Mouse (Mus musculus): ENCODE data around the gene Msantd2. TPM values are rescaled to one million over a fixed set of nuclear protein-coding genes. Genes with fewer than 3 reads are reported as not detected.
A peak's percentile ranks its signal among the peaks of the same experiment; 100 is the strongest.

Gene Msantd2
- polyA plus RNA-seq, 1 experiment from 2014 or later = 33.1 TPM

DNA sequence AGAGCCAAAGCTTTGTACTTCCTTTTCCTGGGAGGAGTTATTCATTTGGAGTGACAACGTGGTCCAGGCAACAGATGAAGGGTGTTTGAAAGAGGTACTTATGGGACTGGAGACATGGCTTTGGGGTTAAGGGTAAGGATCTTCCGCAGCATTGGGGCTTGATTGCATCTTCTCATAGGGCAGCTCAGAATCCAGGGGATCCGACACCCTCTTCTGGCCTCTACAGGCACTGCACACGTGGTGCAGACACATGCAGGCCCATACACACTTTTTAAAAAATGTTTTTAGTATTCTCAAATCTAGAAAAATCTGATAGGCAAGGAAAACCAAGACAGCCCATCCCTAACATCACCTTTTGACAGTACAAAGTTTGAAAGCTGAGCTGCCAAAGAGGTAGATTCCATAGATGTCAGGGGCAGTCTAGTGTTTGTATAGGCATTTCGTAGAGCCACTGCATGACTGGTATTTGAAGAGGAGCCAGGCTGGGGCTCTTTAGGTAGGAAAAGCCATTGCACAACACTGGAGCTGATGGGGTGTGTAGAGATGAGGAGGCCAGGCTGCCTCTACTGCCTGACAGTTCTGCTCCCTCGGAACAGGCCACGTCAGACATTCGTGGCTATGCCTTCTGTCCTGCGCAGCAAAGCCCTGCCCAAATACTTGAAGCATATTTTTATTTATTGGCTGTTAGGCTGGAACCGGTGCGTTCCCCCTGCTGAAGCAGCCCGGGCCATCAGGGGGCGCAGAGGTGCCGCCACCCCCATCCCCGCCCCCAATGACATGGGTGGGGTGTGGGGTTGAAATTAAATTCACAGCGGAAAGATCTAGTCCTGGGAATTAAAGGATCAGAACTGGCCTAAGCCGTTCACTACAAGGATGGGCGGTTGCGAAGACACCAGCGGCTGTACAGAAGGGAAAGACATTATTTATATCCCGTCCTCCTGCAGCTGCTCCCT is 37.6 kb downstream of the Msantd2 start:
- H3K27me3 ChIP-seq = no peaks in the 10 kb centered on the region

DNA sequence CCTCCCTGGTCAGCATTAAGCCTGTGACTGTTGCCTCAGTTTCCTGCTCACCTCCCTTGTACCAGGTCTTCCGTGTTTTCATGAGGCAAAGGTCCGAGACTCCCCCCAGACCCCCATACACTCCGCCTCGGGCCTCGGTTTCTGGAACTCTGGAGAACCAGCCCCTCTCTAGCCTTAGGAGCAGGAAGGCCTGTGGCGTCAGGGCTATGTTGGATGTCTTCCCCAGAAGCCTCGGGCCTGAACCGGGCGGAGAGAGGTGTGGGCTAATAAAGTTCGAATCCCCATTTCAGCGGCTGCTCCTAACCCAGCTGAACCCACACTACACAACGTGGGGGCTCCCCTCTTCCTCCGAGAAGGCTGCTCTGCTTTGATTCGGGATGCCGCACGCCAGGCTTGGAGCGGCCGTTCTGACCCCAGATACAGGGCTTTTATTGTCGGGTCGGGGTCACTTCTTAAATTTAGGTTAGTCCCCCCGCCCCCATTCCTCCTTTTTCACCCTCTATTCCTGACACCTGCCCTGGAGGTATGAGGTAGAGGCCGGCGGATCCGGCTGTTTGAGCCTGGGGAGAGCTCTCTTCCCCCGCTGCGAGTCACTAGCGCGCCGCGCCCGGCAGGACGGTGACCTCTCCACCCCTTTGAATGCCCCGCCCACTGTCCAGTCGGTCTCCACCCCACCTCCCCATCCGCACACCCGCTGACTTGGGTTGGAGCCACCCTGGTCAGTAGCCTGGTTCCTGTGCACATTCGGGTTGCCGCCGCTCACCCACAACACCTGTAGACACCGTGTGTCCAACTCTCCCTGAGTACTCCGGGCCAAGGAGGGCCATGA is 38.5 kb downstream of the Msantd2 start, which contains the start of gene Esam:
Gene Esam (plus strand): TSS at position 683 of the 829 bp plus-strand sequence.
- DNase-seq (ENCODE audit: low read depth, low spot score) = no peak
- in situ Hi-C loops (cut with MboI; ENCODE audit: low pct_unique_long_range_greater_than_20kb) = loop anchor here (5.0 kb wide), 1 partner anchor 65 kb away; no protein-coding TSS in a partner anchor
- CTCF ChIA-PET = interaction anchor here (0.9 to 1.5 kb wide), 2 partner anchors 13 to 15 kb away, joined by 3 to 5 read pairs; no protein-coding TSS in a partner anchor
- POLR2A ChIA-PET = interaction anchor here (0.6 to 1.5 kb wide), 2 partner anchors 11 to 65 kb away, joined by 3 read pairs; no protein-coding TSS in a partner anchor
- no peak for TF ChIP-seq CTCF (IDR thresholded peaks at IDR 0.05)
- no peaks in the 10 kb centered on the region for H3K27me3 ChIP-seq
- peak; percentile 17 for ATAC-seq

More for the DNA sequence above, 37.6 kb downstream of the Msantd2 start:
- ChIA-PET POLR2A (interaction anchor here (0.6 to 1.2 kb wide), 2 partner anchors 12 to 64 kb away, joined by 3 read pairs; partner anchors contain the start of gene Vsig2), CTCF (interaction anchor here (0.9 to 1.5 kb wide), 4 partner anchors 13 to 83 kb away, joined by 3 to 6 read pairs (median 4); no protein-coding TSS in a partner anchor)
- DNase-seq (ENCODE audit: low read depth, low spot score) (no peak), ATAC-seq (peak; percentile 85)
- in situ Hi-C loops (cut with MboI; ENCODE audit: low pct_unique_long_range_greater_than_20kb) = loop anchor here (5.0 kb wide), 1 partner anchor 64 kb away; no protein-coding TSS in a partner anchor
- peak; percentile 54 for TF ChIP-seq CTCF (IDR thresholded peaks at IDR 0.05)

DNA sequence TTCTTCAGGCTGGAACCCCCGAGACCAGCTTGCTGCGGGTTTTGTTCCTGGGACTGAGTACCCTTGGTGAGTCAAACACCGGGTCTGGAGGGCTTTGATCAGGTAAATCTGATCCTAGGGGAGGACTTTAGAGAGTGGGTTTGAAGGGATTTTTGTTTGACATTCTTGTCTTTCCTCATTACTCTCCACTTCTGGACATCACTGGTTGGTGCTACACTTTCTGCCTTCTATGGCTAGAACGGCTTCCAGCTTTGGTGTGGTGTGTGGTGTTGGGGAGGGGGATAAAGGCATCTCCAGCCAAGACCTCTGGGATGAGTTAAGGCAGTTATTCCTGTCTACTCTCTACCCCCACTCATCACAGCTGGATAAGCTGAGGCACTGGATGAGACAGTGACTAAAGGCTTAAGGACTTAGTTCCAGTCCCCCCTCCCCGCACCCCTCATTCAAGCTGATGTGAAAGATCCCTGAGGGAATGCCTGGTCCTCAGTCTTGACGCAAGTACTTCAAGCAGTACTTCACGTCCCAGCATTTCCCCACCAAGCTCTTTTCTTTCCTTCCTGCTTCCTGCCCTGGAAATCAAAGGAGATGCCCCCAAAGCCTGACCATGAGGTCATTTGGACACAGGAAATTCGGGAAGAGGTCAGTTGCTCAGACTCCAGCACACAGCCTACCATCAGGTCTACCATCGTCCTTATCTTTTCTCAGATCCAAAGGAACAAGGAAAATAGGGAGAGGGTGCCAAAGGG is 39.3 kb downstream of the Msantd2 start:
- ATAC-seq = no peak
- POLR2A ChIA-PET = interaction anchor here (1.5 kb wide), 1 partner anchor 12 kb away, joined by 3 read pairs; no protein-coding TSS in a partner anchor

DNA sequence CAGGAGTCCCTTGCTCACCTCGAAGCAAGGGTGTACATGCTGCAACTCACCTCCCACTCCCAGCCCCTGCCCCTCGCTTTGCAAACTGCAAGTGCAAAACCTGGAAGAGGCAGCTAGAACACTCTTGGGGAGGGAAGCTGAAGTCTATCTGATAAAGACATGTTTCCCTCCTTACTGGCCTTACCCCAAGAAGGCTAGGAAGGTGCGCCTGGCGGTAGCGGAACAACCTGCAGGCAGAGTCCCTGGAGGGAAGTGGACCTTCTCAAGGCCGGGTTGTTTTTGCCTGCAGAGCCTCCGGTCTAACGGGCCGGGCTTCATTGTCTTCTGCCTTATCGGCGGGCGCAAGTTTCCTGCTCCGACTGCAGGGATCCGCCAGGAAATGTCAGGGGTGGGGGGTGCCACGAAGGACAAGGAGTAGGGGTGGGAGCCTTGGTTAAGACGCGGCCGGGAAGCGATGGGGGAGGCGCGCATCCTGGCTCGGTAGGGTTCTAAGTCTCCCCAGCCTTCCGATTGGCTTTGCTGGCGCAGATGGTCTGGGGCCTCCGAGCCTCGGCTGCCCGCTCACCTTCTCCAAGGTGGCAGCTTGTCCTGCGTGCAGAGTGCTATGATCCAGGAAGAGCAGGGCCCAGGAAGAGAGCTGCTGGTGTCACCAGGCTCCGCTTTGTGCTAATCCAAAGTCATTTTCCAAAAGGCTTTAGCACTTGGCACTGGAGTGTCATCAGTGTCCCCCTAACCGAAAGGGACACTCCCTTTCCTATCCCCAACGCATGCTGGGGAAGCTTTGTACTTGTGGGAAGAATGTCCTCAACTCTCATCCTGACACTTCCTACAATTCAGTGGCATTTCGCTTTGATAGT is 41.1 kb downstream of the Msantd2 start:
- ATAC-seq = peak; percentile 6
- in situ Hi-C loops (cut with MboI; ENCODE audit: low pct_unique_long_range_greater_than_20kb) = no loop called here
- no peak for DNase-seq (ENCODE audit: low read depth, low spot score)
- ChIA-PET CTCF (interaction anchor here (1.2 to 2.6 kb wide), 4 partner anchors 14 to 67 kb away, joined by 3 to 11 read pairs (median 4); no protein-coding TSS in a partner anchor), POLR2A (interaction anchor here (0.7 kb wide), 1 partner anchor 41 kb away, joined by 3 read pairs; the partner anchor contains the start of gene Msantd2)
- TF ChIP-seq CTCF (IDR thresholded peaks at IDR 0.05) = no peak
- H3K27me3 ChIP-seq = no peaks in the 10 kb centered on the region

More for the DNA sequence above, 39.3 kb downstream of the Msantd2 start:
- in situ Hi-C loops (cut with MboI; ENCODE audit: low pct_unique_long_range_greater_than_20kb) = loop anchor here (5.0 kb wide), 1 partner anchor 66 kb away; no protein-coding TSS in a partner anchor
- TF ChIP-seq CTCF (IDR thresholded peaks at IDR 0.05) = no peak
- no peaks in the 10 kb centered on the region for H3K27me3 ChIP-seq
- DNase-seq (ENCODE audit: low read depth, low spot score) = no peak
- CTCF ChIA-PET = interaction anchor here (0.7 to 2.6 kb wide), 4 partner anchors 14 to 97 kb away, joined by 3 to 11 read pairs (median 3); no protein-coding TSS in a partner anchor

DNA sequence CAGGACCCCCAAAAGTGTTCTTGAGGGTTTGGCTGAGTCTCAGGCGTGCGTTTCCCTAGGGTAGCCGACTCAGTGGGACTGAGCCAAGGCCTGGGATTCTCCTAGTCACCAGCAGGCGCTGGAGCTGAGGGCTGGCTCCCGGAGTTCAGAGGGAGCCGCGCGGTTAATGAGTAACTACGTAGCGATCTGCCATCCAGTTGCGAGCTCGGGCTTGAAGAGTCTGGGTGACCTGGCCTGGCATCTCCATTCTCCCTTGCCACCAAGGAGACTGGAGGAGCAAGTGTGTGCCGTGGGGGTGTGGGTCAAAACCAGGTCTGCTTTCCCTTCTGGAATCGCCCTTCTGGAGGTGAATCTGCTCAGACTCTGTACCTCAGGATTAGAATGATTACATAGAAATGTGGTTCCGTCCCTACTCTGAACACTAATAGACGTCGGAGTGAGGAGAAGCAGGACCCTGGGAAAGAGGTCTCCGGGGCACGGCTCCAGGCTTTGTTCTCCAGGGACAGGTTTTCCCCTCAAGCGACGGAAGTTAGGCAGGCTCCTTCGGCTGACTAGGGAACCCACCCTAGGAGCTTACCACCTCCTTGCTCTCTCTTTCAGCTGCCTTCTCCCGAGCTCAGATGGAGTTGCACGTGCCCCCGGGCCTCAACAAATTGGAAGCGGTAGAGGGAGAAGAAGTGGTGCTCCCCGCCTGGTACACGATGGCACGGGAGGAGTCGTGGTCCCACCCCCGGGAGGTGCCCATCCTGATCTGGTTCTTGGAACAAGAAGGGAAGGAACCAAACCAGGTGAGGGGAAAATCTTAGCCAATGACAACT is 42.0 kb downstream of the Msantd2 start:
- in situ Hi-C loops (cut with MboI; ENCODE audit: low pct_unique_long_range_greater_than_20kb) = no loop called here
- ChIA-PET POLR2A (interaction anchor here (0.7 kb wide), 1 partner anchor 42 kb away, joined by 3 read pairs; the partner anchor contains the start of gene Msantd2), CTCF (interaction anchor here (1.2 to 2.6 kb wide), 4 partner anchors 13 to 68 kb away, joined by 3 to 11 read pairs (median 4); no protein-coding TSS in a partner anchor)
- peak; percentile 72 for TF ChIP-seq CTCF (IDR thresholded peaks at IDR 0.05)
- no peaks in the 10 kb centered on the region for H3K27me3 ChIP-seq
- peak; percentile 64 for ATAC-seq
- no peak for DNase-seq (ENCODE audit: low read depth, low spot score)

DNA sequence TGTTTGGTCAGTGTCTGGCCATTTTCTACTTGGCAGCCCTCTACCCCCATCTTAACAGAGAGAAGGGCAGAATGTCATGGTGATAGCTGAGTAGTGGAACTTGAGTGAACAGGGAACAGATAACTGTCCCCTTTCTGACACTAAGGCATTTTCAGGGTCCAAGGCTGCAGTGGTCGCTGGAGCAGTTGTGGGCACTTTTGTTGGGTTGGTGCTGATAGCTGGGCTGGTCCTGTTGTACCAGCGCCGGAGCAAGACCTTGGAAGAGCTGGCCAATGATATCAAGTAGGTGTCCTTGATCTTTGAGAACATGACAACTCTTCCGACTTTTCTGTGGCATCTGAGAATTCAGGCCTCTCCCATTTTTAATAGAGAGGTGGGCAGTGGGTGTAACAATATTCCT is 47.7 kb downstream of the Msantd2 start:
- H3K27me3 ChIP-seq = no peaks in the 10 kb centered on the region
- ATAC-seq (no peak), DNase-seq (ENCODE audit: low read depth, low spot score) (no peak)
- in situ Hi-C loops (cut with MboI; ENCODE audit: low pct_unique_long_range_greater_than_20kb) = no loop called here
- TF ChIP-seq CTCF (IDR thresholded peaks at IDR 0.05) = no peak
- ChIA-PET CTCF (interaction anchor here (1.9 kb wide), 1 partner anchor 9 kb away, joined by 4 read pairs; no protein-coding TSS in a partner anchor), POLR2A (no interaction called here)

DNA sequence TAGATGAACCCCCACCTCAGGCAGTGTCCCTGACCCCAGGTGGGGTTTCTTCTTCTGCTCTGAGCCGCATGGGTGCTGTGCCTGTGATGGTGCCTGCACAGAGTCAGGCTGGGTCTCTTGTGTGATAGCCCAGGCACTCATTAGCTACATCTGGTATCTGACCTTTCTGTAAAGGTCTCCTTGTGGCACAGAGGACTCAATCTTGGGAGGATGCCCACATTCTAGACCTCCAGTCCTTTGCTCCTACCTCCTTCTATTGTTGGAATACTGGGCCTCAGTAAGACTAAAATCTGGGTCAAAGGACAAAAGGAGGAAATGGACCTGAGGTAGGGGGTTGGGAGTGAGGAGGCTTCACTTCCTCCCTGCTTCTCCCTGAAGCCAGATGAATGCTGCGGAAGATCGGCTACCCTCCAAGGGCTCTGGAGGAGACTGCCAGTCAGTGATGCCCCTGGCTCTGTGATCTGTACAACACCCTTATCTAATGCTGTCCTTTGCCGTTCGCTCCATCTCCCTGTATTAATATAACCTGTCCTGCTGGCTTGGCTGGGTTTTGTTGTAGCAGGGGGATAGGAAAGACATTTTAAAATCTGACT is 48.6 kb downstream of the Msantd2 start:
- DNase-seq (ENCODE audit: low read depth, low spot score) (no peak), ATAC-seq (no peak)
- ChIA-PET CTCF (interaction anchor here (1.9 kb wide), 1 partner anchor 8 kb away, joined by 4 read pairs; no protein-coding TSS in a partner anchor), POLR2A (no interaction called here)
- in situ Hi-C loops (cut with MboI; ENCODE audit: low pct_unique_long_range_greater_than_20kb) = no loop called here
- H3K27me3 ChIP-seq = no peaks in the 10 kb centered on the region
- TF ChIP-seq CTCF (IDR thresholded peaks at IDR 0.05) = no peak

Data from Patski (cell line).